Mouse (Mus musculus) heart, adult 2 months (tissue): ENCODE data around the gene Rnf149. TPM values are rescaled to one million over a fixed set of nuclear protein-coding genes. Genes with fewer than 3 reads are reported as not detected.

Experiments used
- DNase-seq, 2 experiments: peaks; one replicate each; pipeline ENCODE4 v3.0.0; 2021
- H3K27ac ChIP-seq: fragments of 200-600 bp; 2 replicates; pipeline ENCODE4 v1.8.1; 2022
- H3K27me3 ChIP-seq: fragments of 200-500 bp; 2 replicates; pipeline ENCODE4 v1.6.1; 2012; ENCODE audit warnings: mild to moderate bottlenecking, low read length, inconsistent platforms, mixed read lengths; ENCODE audit not compliant: control insufficient read depth, insufficient read depth
- H3K36me3 ChIP-seq: fragments of 200-500 bp; 2 replicates; pipeline ENCODE4 v1.6.1; 2012; ENCODE audit warnings: low read length, inconsistent platforms; ENCODE audit not compliant: control insufficient read depth, insufficient read depth
- H3K4me1 ChIP-seq: fragments of 200-500 bp; 2 replicates; pipeline ENCODE4 v1.6.1; 2011; ENCODE audit warnings: low read length; ENCODE audit not compliant: control insufficient read depth, insufficient read depth
- H3K4me3 ChIP-seq: fragments of 200-600 bp; 2 replicates; pipeline ENCODE4 v1.8.1; 2022
- H3K79me2 ChIP-seq: fragments of 200-500 bp; replicated peaks from 2 replicates; pipeline ENCODE4 v1.6.1; 2012; ENCODE audit warnings: mild to moderate bottlenecking, inconsistent platforms, low read length, moderate library complexity, mixed read lengths; ENCODE audit not compliant: control insufficient read depth, insufficient read depth
- H3K9ac ChIP-seq: fragments of 200-500 bp; 2 replicates; pipeline ENCODE4 v1.6.1; 2012; ENCODE audit warnings: low read depth, mild to moderate bottlenecking, control low read depth, inconsistent platforms, low read length, mixed read lengths
- CTCF ChIP-seq: fragments of 200-600 bp; IDR thresholded peaks from 2 replicates; pipeline ENCODE4 v1.8.1; 2022; ENCODE audit warnings: antibody characterized with exemption, mild to moderate bottlenecking, moderate library complexity
- EP300 ChIP-seq: fragments of 200-500 bp; IDR thresholded peaks from 2 replicates; pipeline ENCODE4 v1.6.1; 2011; ENCODE audit warnings: low read depth, low read length, control low read depth; ENCODE audit not compliant: insufficient read depth
- POLR2A ChIP-seq: fragments of 200-500 bp; IDR thresholded peaks from 2 replicates; pipeline ENCODE4 v1.6.1; 2011; ENCODE audit warnings: mild to moderate bottlenecking, low read depth, low read length, control low read depth; ENCODE audit not compliant: insufficient read depth
- WGBS: fragments of 180-500 bp; shearing (Covaris S2); methylation state at CpG from one replicate; pipeline ENCODE4 v1.1.7; 2018; 5-methylcytosine and 5-hydroxymethylcytosine counted together
- intact Hi-C: fragments of 180-260 bp; cut with DNase I; formaldehyde crosslinking; loops from one replicate; pipeline ENCODE4 v1.15.1; 2025
- polyA plus RNA-seq: library from polyadenylated mRNA; depleted of rRNA; stranded (reverse); fragments of >200 nt; gene quantifications from 2 replicates; pipeline ENCODE4 v1.2.3, GENCODE M21; 2012
- total RNA-seq, 2 experiments: library from RNA; stranded (reverse); gene quantifications; 2 replicates each; pipeline ENCODE4 v1.2.3; 2021

The Rnf149 gene
- total and polyA plus RNA-seq, 3 experiments: 3.6 to 8.5 (median 7.0) TPM

- H3K4me1 ChIP-seq: no peaks in the 10 kb centered on the region
- no peak overlapping the region for H3K4me3 ChIP-seq
- TF ChIP-seq CTCF (no peak), EP300 (no peak), POLR2A (no peak)
- no peak overlapping the region for H3K9ac ChIP-seq
- no peaks in the 10 kb centered on the region for H3K36me3 ChIP-seq
- H3K79me2 ChIP-seq: no peaks in the 10 kb centered on the region; the same call in 1 of the 2 replicates
- DNase-seq: no peak
- no peaks in the 10 kb centered on the region for H3K27me3 ChIP-seq
- no peak overlapping the region for H3K27ac ChIP-seq
- 45% methylated on average over 9 of the region's 9 CpGs for WGBS
- intact Hi-C loops: no loop called here
These were observed 21.4 kb downstream of the Rnf149 start for GRCm38 (mm10) chr1:39555556-39556415.

- H3K36me3 ChIP-seq: peaks cover 4% of the 10 kb centered on the region; the same call in 1 of the 2 replicates
- intact Hi-C loops: no loop called here
- H3K4me1 ChIP-seq: no peaks in the 10 kb centered on the region
- no peak overlapping the region for H3K4me3 ChIP-seq
- WGBS: 38% methylated on average over 2 of the region's 2 CpGs
- H3K27me3 ChIP-seq: no peaks in the 10 kb centered on the region
- no peaks in the 10 kb centered on the region for H3K79me2 ChIP-seq
- H3K27ac ChIP-seq: 0 out of 2 replicates have a peak overlapping the region, but pooled peaks have one; percentile 14
- DNase-seq: peak; percentile 32 to 36
- H3K9ac ChIP-seq: no peak overlapping the region
- TF ChIP-seq EP300 (no peak), CTCF (no peak), POLR2A (no peak)
These were observed 27.4 kb downstream of the Rnf149 start for GRCm38 (mm10) chr1:39549831-39550230.

GRCm38 (mm10) chr1:39547238-39547637 is 30.0 kb downstream of the Rnf149 start:
- no peaks in the 10 kb centered on the region for H3K4me1 ChIP-seq
- intact Hi-C loops: no loop called here
- no peaks in the 10 kb centered on the region for H3K79me2 ChIP-seq
- no peak overlapping the region for H3K9ac ChIP-seq
- H3K27ac ChIP-seq: no peak overlapping the region
- 61% methylated on average over 2 of the region's 2 CpGs for WGBS
- peaks cover 4% of the 10 kb centered on the region; the same call in 1 of the 2 replicates for H3K36me3 ChIP-seq
- no peak for DNase-seq
- TF ChIP-seq CTCF (0 out of 2 replicates have a peak, but pooled peaks have one; percentile 4), EP300 (no peak)
- no peaks in the 10 kb centered on the region for H3K27me3 ChIP-seq
- no peak overlapping the region for H3K4me3 ChIP-seq

DNA sequence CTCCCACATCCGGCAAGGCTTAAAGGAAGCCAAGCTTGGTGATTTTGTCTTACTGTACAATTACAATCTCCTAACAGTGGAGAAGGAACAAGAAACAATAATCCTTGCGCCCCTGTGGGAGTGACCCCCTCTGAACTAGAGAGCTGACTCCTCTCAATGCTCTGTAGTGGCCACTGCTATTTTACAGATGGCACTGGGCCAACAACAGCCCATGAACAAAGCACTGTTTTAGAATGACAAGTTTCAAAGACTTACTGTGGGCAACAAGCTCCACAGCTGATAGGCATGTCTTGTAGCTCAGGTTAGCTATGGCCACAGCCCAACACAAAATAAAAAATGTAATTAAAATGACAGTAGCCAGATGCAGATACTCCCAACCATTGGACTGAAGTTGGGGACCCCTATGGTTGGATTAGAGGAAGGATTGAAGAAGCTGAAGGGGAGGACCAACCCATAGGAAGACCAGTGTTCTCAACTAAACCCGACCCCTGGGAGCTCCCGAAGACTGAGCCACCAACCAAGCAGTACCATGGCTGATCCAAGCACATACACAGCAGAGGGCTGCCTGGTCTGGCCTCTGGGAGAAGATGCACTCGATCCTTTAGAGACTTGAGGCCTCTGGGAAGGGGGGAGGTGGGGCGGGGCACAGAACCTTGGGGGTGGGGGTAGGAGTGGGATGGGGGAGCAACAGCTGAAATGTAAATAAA is 30.9 kb downstream of the Rnf149 start:
- Histone ChIP-seq H3K79me2 (no peaks in the 10 kb centered on the region), H3K4me3 (no peak overlapping the region), H3K27ac (no peak overlapping the region), H3K27me3 (no peaks in the 10 kb centered on the region), H3K36me3 (peaks cover 4% of the 10 kb centered on the region; the same call in 1 of the 2 replicates), H3K4me1 (no peaks in the 10 kb centered on the region), H3K9ac (no peak overlapping the region)
- TF ChIP-seq EP300 (no peak), POLR2A (no peak), CTCF (no peak)
- DNase-seq: no peak
- intact Hi-C loops: no loop called here
- WGBS: 88% methylated on average over 6 of the region's 6 CpGs

- intact Hi-C loops: no loop called here
- no peak for DNase-seq
- H3K27ac ChIP-seq: no peak overlapping the region
- H3K9ac ChIP-seq: no peak overlapping the region
- H3K4me3 ChIP-seq: no peak overlapping the region
- H3K4me1 ChIP-seq: no peaks in the 10 kb centered on the region
- no peaks in the 10 kb centered on the region for H3K79me2 ChIP-seq
- 75% methylated on average over 7 of the region's 7 CpGs for WGBS
- TF ChIP-seq CTCF: no peak
- no peak for TF ChIP-seq EP300
- TF ChIP-seq POLR2A: no peak
- H3K27me3 ChIP-seq: no peaks in the 10 kb centered on the region
- H3K36me3 ChIP-seq: peaks cover 4% of the 10 kb centered on the region; the same call in 1 of the 2 replicates
These were observed 31.6 kb downstream of the Rnf149 start for GRCm38 (mm10) chr1:39545589-39545988.

GRCm38 (mm10) chr1:39540592-39540991 is 36.6 kb downstream of the Rnf149 start:
- no peak overlapping the region for H3K4me3 ChIP-seq
- TF ChIP-seq POLR2A (no peak), CTCF (peak; percentile 13; the same call in 1 of the 2 replicates)
- H3K79me2 ChIP-seq: peaks cover 3% of the 10 kb centered on the region
- no peak overlapping the region for H3K9ac ChIP-seq
- H3K36me3 ChIP-seq: peaks cover 5% of the 10 kb centered on the region
- intact Hi-C loops: no loop called here
- no peaks in the 10 kb centered on the region for H3K27me3 ChIP-seq
- no peak overlapping the region for H3K27ac ChIP-seq
- DNase-seq: no peak
- peaks cover 2% of the 10 kb centered on the region for H3K4me1 ChIP-seq
